Mouse (Mus musculus): Measurements from ENCODE around the gene Rgs6.

Rgs6 gene

DNA sequence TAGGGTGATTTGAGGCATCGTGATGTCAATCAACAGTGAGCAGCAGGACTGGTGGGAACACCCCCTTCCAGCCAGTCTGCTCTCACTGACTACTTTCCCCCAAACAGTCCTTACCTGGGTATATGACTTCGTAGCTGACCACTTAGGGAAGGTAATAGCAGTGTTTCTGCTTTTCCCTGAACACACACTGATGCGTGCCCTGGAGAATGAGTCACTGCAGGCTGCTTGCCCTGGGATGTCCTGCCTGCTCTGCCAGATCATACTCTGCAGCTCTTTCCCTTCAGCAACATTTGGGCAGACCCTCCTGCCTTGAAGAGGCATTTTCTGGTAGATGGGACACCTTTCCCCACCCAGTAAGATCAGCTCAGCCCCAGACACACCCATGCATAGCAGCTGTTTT, 540.5 kb downstream of the Rgs6 start:
- DNase-seq (ENCODE audit: low read depth, low spot score), result no peak

- DNase-seq (ENCODE audit: low read depth, low spot score), result no peak
These were observed 543.3 kb downstream of the Rgs6 start for GRCm38 (mm10) chr12:83131405-83131804.

DNA sequence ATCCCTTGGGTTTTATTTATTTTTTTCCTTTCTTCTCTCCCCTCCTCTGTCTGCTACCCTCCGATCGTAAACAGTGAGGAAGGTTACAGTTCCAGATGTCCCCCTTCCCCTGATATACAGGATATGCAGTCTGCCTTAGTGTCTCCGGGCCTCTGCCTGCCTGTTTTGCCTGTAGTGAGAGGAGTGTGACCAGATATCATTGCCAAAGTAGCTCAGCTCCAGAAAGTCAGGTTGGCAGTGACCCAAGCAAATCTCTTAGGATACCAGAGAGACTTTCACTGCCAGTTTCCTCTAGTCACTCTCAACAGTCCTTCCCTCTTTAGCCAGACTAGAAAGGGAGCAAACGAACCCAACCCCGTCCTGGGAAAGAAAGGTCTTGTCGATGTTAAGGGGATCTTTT, 545.7 kb downstream of the Rgs6 start:
- no peak for DNase-seq (ENCODE audit: low read depth, low spot score)

DNA sequence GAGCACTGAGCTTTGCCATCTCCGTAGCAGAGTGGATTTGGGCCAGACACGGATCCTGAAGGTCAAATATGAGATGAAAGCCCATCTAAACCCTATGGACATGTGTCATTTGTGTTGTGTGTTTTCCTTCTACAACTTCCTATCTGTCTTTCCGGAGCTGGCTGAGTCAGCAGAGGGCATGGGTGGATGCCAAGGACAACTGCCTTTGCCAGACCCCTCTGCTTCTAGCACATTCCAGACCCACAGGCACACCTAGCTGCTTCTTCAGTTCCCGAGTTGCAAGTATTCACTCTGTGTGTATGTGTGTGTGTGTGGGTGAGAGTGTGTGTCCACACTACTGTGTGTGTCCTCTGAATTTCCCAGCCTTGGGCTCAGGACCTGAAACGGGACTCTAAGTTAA, 547.9 kb downstream of the Rgs6 start:
- DNase-seq (ENCODE audit: low read depth, low spot score), result no peak

- no peak for DNase-seq (ENCODE audit: low read depth, low spot score)
These were observed 548.4 kb downstream of the Rgs6 start for GRCm38 (mm10) chr12:83136460-83136859.

DNA sequence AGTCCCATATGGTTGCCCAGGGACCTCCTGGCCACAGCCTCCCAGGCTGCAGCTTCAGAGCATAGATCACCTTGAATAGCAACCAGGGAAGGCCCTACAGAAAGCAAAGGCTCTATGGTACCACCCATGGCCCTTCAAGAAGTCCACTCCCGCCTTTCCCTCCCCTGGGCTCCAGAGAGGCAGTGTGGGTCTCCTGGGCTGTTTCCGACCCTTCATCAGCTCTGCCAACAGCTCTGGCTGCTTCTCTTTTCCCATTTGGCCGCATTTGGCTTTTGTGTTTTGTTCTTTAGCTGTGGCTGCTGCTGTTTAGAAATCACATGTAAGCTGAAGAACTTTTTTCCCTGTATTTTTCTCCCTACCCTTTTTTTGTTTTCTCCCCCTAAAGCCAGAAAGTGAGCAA, 548.9 kb downstream of the Rgs6 start:
- DNase-seq (ENCODE audit: low read depth, low spot score), result no peak

- DNase-seq (ENCODE audit: low read depth, low spot score), result no peak
These were observed 553.1 kb downstream of the Rgs6 start for GRCm38 (mm10) chr12:83141164-83141563.

- no peak for DNase-seq (ENCODE audit: low read depth, low spot score)
These were observed 554.4 kb downstream of the Rgs6 start for GRCm38 (mm10) chr12:83142507-83142906.

DNA sequence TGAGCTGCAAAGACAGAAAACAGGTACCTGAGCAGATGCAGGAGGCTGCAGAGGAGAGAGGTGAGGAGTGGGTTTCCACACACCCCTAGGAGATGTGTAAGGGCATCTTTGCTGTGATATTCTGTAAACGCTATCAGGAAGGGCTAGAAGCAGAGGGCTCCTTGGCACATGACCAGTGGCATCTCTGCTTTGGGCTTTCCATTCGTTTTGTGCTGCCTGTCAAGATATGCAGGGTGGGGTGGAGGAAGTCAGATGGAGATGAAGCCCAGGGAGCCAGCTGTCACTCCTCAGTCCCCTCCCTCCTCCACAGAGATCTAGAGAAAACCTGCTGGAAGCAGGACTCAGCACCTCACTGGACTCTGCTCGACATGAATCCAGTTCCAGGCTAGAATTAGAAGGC, 555.0 kb downstream of the Rgs6 start:
- peak; percentile 6 for DNase-seq (ENCODE audit: low read depth, low spot score)

- DNase-seq (ENCODE audit: low read depth, low spot score), result no peak
These were observed 555.5 kb downstream of the Rgs6 start for GRCm38 (mm10) chr12:83143574-83143973.

- DNase-seq (ENCODE audit: low read depth, low spot score), result no peak
These were observed 557.0 kb downstream of the Rgs6 start for GRCm38 (mm10) chr12:83145074-83145473.

- DNase-seq (ENCODE audit: low read depth, low spot score), result no peak
These were observed 557.8 kb downstream of the Rgs6 start for GRCm38 (mm10) chr12:83145902-83146301.

DNA sequence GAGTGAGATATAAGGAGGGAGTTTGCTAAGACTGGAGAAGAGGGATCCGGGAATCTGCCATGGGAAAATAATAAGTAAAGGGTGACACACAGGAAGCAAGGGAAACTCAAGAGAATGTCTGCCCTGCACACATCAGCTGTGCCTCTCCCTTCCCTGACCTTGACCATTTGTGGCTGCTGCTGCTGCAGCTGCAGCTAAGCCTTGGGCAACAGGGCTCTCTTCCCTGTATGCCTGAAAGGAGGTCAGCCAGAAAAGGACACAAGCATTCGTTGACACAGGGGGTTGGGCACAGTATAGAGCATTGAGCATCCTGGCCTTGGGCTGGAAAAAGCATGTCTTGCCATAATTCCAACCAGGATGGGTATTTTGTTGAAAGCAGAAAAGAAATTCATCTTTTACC, 558.8 kb downstream of the Rgs6 start:
- no peak for DNase-seq (ENCODE audit: low read depth, low spot score)

DNA sequence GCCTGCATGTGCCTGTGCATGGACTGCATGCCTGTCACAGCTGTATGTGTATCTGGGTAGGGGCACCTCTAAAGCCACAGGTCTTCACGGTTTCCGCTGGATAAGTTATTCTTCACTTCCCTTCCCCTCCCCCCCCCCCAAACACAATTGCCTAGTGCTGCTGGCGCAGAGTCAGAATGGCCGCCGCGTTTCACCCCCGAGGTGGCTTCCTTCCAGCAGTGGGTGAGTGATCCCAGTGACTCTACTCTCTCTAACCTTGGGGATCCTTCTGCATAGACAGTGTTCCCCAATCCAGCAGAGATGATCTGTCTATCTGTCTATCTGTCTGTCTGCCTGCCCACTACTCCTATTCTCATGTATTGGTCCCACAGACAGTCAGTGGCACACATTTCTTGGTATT, 561.9 kb downstream of the Rgs6 start:
- no peak for DNase-seq (ENCODE audit: low read depth, low spot score)

DNA sequence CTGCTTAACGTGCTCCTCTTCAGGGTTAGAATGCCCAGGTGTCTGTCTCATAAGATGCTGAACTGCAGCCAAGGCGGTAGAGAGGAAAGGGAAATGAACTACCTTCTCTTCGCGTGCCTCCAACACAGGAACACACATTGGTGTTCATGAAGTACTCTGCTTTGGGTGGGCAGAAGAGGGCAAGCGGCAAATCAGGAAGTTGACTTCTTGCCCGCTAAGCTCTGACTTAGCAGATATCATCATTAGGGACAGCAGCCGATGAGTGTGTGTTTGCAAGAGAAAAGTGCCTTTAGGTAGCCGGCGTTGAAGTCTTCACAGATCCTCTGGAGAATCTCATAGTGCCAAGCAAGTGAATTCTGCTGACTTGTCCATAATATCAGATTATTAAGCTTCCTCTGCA, 562.7 kb downstream of the Rgs6 start:
- DNase-seq (ENCODE audit: low read depth, low spot score), result no peak

- no peak for DNase-seq (ENCODE audit: low read depth, low spot score)
These were observed 563.4 kb downstream of the Rgs6 start for GRCm38 (mm10) chr12:83151474-83151873.

DNA sequence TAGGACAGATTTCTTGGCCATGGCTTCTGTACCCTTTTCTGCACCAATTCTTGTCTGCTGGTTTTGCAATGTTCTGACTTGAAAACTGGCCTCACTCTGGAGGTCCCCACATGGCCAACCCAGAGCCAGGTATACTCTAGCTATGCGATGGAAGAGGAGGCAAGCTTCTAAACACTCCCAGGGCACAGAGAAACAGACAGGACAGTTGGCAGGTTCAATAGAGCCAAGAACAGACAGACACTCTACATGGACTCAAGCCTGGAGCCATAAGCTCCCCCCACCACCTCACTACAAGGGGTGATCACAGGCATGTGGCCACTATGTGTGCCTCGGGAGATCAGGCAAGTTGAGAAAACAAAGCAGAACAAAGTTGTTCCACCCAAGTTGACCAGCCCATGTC, 572.1 kb downstream of the Rgs6 start:
- DNase-seq (ENCODE audit: low read depth, low spot score), result no peak

- no peak for DNase-seq (ENCODE audit: low read depth, low spot score)
These were observed 572.6 kb downstream of the Rgs6 start for GRCm38 (mm10) chr12:83160700-83161099.

DNA sequence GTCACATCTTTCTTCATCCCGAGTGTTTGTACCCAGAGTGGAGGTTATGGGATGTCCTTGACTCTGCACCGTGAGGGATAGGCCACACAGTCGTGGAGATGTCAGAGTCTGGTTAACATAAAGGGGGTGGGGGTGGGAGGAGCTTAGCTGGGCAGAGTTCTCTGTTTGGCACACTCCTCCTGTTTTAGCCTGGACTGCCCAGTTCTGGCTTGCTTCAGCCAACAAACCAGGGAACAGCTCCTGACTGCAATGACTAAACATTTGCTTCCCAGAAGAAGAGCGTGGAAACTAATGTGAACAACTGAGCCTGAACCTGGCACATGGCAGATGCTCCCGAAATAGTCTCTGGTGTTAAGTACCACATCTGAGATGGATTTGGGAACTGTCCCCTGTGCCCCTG, 575.6 kb downstream of the Rgs6 start:
- DNase-seq (ENCODE audit: low read depth, low spot score), result peak; percentile 30

DNA sequence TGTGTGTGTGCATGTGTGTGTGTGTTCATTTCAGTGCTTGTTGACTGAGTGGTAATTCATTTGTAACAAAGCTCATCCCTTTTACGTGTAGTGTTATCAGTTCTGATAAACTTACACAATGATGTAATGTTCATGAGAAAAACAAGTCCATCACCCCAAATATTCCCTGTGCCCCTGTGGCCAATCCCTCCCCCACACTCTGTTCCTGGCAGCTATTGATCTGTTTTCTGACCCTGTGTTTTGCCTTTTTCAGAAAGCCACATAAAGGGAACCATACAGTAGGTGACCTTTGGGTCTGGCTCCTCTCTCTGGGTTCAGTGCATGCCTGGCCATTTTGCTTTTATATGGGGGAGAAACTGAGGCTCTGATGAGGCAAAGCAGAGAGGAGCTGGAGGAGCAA, 577.0 kb downstream of the Rgs6 start:
- DNase-seq (ENCODE audit: low read depth, low spot score), result no peak

DNA sequence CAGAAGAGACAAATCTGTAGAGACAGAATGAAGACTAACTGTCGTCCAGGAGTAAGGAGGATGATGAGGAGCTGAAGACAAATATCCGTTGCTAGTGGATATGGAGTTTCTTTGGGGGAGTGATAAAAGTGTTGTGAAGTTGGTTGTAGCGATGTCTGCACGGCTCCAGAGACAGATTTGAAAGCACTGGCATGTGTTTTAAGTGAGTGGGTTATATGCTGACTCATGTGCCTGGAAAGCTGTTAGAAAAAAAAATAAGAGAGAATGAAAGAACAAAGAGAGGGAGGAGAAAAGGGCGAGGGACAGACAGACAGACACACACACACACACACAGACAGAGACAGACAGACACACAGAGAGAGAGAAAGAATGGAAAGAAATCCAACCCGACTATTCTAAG, 580.2 kb downstream of the Rgs6 start:
- DNase-seq (ENCODE audit: low read depth, low spot score), result no peak

DNA sequence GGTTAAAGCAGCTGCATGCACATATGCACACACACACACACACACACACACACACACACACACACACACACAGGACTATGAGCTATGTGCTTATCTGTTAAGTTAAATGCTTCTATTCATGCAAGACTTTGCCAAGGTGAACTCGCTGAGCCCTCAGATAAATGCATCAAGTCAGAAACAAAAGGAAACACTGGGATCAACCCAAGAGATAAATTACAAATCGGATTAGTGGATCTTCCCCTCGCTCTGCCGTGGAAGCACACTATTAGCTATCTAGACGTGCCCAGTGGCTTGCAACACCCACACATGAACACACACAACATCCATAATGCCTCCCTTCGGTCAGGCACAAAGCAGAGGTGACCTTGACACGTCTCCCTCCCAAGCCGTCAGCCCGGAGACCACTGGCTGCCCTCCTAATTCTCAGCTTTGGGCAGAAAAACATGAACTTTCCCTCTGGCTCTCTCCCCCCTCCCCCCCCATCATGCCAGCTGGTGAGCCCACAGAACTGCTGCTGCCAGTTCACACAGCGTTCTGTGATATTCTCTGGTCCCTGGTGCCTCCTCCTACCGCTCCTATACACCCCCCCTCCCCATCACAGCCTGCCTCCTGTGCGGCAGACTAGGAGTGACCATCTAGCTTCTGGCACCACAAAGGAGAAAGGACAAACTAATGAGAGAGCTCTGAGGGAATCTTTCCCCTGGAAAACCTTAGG, 581.6 kb downstream of the Rgs6 start:
- peak; percentile 9 for DNase-seq (ENCODE audit: low read depth, low spot score)

DNA sequence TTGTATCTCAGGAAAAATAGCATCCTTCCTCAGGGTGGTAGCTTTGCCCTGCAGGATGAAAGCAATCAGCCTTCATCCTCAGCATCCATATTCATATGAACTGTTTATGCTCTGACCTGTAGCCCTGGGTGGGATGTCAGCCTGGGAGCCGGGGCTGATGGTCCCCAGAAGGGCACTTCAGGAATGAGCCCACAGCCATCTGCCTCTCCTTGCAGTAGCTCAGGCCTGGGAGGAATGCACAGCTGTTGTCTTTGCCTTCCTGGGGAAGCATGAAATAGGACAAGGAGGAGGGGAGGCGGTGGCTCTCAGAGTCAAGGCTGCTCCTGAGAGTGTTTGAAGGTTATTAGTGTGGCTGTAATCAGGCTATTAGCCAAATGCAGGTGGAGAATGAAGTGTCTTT, 590.7 kb downstream of the Rgs6 start:
- DNase-seq (ENCODE audit: low read depth, low spot score), result no peak

DNA sequence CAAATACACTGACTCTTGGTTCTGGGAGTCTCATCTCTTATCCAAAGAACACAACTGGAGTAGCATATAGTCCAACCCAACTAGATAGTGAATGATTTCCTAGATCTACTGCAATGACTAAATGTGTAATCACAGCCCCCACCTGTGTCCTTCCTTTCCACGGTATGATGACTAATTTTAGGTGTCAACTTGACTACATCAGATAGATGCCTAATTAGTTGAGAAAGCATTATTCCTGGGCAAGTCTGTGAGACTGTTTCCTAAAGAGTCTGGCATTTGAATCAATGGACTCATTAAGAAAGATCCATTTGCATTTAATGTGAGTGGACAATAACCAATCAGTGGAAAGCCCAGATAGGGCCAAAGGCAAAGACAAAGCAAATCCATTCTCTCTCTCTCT, 591.8 kb downstream of the Rgs6 start:
- no peak for DNase-seq (ENCODE audit: low read depth, low spot score)
